Mouse (Mus musculus) frontal cortex, postnatal 25 days (tissue): ENCODE data around the gene Sulf2.
A peak's percentile ranks its signal among the peaks of the same experiment; 100 is the strongest.

Experiments
- DNase-seq, 2 experiments: peaks; one replicate each; pipeline ENCODE4 v3.0.0; 2022; ENCODE audit warnings: low spot score in 2 of 2

The Sulf2 gene

DNA sequence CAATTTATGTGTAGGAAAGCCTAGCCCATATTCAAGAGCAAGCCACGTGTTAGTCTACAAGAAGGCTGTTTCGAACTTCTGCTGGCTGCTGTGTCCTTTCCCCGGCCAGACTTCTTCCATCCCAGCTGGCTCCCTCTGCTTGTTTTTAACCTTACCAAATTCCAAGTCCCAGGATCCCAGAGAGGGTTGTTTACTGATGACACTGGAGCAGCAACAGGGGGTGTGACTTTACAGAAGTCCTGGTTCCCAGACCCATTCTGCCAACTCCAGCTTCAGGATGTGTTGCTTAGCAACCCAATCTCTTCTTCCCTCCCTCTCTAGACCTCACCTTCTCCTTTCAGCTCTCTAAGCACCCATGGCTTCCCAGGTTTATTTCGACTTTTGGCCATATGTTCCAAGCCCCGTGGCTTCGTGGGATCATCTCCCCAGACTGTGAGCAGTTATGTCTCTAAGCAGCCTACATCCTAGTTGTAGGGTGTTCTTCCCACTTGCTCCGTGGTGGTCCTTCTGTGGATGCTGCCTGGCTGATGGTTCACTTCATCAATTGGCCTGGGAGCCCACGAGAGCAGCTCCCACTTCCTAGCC lies 20.2 kb upstream of the Sulf2 start:
- no peak for DNase-seq

DNA sequence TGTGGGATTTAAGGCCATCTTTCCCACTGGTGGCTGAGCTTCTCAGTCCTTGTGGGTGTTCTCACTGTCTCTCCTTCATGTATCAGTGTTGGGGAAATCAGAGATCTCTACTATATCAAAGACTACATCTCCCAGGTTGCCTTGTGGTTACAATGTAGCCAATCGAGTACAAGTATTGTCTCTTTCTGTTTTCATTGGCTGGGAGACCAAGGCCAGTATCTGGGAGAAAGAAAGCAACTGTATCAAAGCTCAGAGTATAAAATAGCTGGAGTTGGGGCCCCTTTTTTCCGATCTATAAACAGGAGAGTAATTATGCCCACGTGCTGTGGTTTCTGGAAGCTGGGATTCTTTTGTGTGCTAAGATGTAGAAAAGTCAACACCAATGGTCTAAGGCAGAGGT lies 19.7 kb upstream of the Sulf2 start:
- DNase-seq, result no peak

DNA sequence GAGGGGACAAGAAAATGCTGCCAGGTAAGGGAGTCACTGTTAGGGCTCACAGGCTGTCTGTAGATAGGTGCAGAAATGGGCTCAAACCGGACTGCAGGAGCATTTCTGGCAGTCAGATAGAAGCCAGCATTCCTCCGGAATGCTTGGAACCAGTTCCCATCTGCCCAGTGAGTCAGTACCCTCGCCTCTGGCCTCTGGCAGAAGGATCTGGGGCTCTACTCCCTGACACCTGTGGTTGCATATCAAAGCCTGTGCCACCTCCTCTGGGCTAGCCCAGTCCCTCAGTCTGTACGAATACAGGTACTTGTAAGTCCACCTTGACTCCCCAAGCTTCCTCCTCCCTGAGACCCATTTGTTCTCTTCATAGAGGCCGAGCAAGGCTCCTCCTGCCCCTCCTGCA lies 17.7 kb upstream of the Sulf2 start:
- DNase-seq, result no peak

GRCm38 (mm10) chr2:166170173-166170572 lies 14.7 kb upstream of the Sulf2 start:
- DNase-seq, result no peak

GRCm38 (mm10) chr2:166168868-166169267 lies 13.4 kb upstream of the Sulf2 start:
- no peak for DNase-seq

GRCm38 (mm10) chr2:166167387-166167786 lies 11.9 kb upstream of the Sulf2 start:
- no peak for DNase-seq

DNA sequence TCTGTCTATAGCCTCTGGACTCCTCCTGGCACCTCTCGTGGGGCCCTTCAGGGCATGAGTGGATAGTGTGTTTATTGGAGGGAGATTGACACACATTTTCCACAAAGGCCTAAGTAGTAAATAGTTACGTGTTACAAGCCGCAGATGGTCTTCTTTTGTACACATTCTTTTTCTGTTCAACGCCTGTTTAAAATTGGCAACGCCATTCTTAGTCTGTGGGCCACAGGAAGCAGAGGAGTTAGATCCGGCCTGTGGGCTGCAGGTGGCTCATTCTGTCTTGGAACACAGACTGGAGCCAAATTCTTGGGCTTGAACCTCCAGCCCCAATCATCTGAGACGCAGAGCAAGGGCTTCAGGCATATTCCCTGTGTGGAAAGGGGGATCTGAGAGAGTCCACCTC lies 9.9 kb upstream of the Sulf2 start:
- DNase-seq, result no peak

DNA sequence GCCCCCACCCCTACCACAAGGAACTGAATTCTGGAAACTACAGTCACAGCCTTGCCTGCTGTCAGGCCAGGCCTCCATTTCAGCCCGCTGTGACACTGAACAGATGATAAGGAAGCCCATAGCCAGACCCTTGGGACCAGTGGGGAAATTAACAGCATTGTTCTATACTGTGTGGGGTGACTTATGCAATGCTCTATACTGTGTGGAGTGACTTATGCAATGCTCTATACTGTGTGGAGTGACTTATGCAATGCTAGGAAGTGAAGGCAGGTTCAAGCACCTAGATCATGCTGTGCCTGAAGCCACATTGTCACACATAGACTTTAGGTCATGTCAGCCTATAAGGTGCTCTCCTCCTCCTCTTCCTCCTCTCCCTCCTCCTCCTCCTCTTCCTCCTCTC lies 9.1 kb upstream of the Sulf2 start:
- no peak for DNase-seq

- no peak for DNase-seq
These were observed 8.5 kb upstream of the Sulf2 start for GRCm38 (mm10) chr2:166163917-166164316.

GRCm38 (mm10) chr2:166163252-166163651 lies 7.8 kb upstream of the Sulf2 start:
- DNase-seq, result no peak

GRCm38 (mm10) chr2:166162160-166162559 lies 6.7 kb upstream of the Sulf2 start:
- DNase-seq, result no peak

- DNase-seq, result no peak
These were observed 3.8 kb upstream of the Sulf2 start for GRCm38 (mm10) chr2:166159276-166159675.

DNA sequence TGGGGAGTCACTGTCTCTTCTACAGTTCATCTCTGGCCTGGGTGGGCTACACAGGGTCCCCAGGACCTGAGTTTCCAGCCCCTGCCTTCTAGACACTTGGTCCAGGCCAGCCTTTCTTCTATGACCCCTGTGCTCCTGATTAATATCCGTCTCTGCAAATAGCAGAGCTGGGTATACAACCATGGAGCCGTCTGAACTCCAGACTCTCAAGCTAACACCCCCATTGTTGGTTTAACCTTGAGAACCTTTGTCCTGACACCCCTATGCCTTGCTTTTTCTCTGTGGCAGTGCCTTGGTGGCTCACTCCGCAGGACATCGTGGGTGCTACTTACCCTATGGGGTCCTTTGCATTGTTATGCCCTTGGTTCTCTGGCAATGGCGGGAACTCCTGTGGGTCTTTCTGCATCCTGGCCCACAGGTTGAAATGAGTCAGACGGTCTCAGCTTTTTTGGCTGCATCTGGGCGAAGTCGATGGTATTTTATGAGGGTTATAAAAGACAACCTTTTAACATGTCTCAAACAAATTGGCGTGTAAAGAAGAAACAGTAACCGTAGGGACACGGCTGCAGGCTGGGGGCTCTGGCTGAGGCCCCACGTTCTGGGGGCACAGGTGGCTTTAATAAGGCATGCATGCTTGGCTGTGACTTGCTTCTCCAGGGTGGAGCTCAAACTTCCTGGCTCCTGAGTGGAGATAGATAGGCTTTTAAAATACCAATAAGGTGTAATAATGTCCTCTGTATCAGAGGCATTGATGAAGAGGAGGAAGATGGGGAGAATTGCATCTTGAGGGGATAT lies 2.5 kb upstream of the Sulf2 start:
- DNase-seq, result no peak

GRCm38 (mm10) chr2:166157144-166157543 lies 1.7 kb upstream of the Sulf2 start:
- DNase-seq, result no peak

- no peak for DNase-seq
These were observed 659 bp upstream of the Sulf2 start for GRCm38 (mm10) chr2:166156122-166156521.

GRCm38 (mm10) chr2:166154749-166155453 lies 562 bp downstream of the Sulf2 start:
- DNase-seq, result no peak

DNA sequence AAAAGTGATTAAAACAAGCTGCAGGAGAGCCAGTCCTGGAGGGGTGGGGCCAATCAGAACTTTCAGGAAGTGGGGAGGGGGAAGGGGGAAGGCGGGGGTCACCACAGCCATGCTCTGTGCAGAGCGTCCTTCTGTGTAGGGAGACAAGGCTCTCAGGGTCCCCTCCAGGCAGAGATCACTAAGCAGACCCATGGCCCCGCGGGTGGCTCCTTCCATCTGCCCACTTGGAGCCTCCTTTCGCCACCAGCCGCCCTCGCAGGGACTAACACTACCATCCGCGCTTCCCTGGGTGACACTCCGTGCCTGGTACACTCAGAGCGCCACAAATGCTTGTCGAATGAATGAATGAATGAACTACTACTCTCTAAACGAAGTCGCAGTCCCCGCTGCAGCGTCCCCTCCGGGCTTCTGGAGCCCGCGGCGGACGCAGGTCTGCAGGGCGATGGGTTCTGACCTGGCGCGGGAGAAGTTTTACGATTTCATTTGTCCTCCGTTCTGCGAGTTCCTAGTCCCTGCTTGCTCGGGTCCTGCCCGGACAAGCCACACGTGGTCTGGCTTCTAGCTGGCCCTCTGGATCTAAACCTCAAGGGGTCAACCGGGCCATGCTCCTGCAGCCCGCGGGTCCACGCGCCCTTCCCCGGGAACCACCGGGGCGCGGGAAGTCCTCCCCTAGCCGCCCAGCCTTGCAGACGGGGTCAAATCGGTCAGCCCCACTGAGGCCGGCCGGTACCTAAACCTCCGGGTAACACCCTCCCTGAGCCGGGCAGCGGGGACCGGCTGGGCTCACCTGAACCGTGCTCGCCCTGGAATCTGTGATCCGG lies 1.4 kb downstream of the Sulf2 start:
- no peak for DNase-seq

DNA sequence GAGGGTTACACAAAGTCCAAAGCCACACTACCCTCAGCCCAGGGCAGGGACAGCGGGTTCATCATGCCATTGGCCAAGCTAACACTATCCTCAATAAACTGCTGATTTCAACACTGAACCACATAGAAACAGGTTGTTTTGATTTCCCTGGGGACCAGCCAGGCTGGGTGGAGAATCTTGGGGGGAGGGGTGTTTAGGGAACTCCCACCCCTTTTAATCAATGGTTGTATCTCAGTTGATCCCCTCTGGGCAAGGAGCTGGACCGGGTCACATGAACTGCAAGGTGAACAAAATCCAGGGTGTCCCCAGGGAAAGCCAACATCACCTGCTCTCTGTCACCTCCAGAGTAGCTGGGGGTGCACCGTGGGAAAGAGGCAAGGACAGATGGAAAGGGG lies 2.1 kb downstream of the Sulf2 start:
- no peak for DNase-seq

DNA sequence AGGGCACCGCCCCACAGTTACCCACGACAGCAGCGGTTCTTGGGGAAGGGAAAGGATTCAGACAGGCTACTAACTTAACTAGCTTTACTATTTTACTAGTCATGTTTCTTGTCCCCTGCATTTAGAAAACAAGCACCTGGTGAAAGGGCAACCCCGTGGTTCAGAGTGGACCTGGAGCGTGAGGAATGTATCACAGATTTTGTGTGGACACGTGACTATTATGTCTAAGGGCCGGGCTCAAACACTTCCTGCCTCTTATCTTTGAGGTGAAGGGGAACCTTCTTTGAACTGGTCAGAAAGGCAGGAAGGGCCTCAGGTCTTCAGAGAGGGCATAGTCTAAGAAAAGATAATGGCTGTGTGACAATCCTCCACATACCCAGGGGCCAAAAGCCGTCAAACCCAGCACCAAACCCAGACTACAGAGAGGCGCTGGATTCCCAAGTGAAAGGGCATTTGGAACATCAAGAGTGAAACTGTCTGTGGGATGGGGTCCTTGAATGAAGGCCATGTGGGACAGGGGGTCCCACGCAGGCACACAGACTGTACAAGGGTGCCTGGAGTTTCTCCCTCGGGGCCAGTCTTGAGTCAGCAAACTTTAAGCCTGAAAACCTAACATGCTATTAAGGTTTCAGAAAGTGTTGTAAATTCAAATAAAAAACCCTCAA lies 2.6 kb downstream of the Sulf2 start:
- DNase-seq, result no peak

- peak; percentile 53 to 78 for DNase-seq
These were observed 3.7 kb downstream of the Sulf2 start for GRCm38 (mm10) chr2:166151510-166152473.
